Mouse (Mus musculus): ENCODE data around the gene Gpx5.
A peak's percentile ranks its signal among the peaks of the same experiment; 100 is the strongest.

Gene Gpx5

GRCm38 (mm10) chr13:21292631-21293030, at the start of gene Gpx5:
Gpx5 (minus strand) TSS chr13:21292731.
- DNase-seq = no peak

- no peak for DNase-seq
Observed at GRCm38 (mm10) chr13:21327424-21327823, 34.9 kb upstream of the Gpx5 start.

GRCm38 (mm10) chr13:21326657-21327211, 34.2 kb upstream of the Gpx5 start:
- DNase-seq = peak; percentile 83 to 94

- peak in 1 of 2 experiments; percentile 6 for DNase-seq
Observed at GRCm38 (mm10) chr13:21326191-21326590, 33.7 kb upstream of the Gpx5 start.

DNA sequence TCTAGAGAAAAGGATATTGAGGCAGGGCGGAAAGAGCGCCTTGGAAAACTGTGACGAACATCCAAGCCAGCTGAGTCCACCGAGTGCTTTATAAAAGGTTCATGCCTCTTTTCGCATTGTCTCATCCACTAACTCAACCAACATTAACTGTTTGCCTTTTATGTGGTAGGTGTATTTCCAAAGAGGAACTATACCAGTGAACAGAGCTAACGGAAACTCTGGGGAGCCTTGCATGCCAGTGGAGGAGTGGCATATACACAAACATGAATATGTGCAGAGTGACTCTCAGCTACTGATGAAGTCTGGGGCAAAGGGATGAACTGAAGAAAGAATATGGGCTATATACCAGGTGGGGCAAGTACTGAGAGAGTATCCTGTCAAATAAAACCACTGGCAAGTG, 30.9 kb upstream of the Gpx5 start:
- DNase-seq = no peak

DNA sequence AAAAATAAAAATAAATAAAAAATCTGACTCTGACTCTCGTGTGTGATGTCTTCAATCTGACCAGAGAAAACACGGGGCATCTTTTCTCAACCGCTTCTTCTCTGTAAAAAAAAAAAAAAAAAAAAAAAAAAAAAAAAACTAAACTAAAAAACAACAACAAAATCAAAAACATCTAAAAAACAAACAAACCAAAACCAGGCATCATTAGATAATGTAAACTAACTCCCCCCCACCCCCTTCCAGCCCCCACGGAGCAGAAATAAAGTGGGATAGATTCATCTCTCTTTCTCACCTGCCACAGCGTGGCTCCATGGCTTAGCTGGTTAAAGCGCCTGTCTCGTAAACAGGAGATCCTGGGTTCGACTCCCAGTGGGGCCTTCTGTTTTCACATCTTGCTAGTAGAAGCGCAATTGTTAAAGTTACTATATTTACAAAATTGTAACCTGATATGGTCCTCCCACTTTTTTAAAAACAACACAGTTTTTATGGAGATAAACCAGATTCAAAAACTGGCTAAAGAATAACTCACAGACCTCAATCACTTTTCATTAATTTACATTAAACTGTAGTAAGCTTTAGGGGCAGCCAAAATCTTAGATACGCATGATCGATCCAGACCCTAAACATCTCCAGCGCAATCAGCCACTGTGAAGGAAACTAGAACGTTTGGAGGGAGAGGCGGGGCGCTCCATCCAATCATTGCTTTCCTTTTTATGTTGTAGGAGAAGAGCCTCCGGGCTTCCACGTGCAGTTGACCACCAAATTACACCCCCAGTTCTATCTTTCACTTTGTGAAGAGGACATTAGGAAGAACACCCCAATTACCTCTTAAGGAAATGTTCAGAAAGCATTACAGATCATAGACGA, 30.2 kb upstream of the Gpx5 start:
- DNase-seq = no peak

DNA sequence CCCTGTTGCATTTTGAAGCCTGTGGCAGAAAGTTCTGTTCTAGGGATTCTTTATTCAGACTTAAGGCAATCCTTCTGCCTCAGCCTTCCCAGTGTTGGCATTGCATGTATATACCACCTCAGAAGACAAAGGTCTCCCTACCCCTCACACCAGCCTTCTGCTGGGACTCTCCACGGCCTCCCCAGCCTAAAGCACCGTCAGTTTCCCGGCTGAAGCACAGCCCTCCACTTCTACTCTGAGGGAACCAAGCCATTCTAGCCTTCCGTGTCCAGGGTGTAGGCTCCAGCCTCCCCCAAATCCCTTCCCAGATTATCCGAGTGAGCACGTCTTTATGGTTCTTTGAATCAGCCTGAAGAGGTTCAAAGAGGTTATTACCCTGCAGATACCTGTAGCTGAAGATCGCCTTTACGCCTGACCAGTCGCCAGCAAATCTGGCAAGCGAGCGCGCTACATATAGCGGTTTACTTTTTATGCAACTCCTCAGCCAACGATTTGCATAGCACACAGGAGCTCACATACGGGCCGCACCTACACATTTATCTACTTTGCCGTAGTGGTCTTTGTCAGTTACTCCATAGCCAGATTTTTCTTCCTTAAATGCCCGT, 29.5 kb upstream of the Gpx5 start:
- DNase-seq = no peak

- no peak for DNase-seq
Observed at GRCm38 (mm10) chr13:21320262-21320661, 27.7 kb upstream of the Gpx5 start.

DNA sequence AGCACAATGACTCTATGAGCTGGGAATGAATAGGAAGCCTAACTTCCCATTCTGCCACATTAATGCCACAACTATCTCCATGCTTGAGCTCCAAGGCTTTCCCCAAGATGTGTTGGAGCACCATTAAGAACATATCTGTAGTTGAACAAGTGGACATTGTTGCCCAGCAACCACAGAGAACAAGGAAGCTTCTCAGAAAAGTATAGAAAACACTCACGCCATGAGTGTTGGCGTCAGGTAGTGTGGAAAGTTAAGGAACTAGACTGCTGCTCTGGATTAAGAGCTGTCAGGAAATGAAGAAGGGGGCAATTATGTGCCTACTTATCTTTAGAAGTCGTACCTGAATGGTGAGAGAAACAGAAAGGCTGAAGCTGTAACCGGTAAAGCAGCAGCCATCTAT, 21.4 kb upstream of the Gpx5 start:
- no peak for DNase-seq

GRCm38 (mm10) chr13:21312854-21313253, 20.3 kb upstream of the Gpx5 start:
- DNase-seq = no peak

DNA sequence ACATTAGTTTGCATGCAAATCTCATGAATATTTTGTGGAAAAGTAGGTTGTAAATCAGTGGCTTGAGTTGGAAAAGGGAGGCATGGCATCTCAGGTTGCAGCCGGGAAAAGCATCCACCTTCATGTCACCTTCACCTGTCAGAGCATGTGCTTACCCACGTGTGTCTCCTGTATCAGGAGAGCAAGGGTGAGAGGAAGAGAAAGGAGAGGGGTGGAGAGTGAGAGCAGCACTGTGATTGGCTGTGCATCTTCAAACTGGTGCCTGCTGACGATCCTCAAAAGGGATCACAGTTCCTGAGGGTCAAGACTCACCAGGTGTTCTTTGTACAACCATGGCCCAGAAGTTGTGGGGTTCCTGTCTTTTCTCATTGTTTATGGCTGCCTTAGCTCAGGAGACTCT, 19.4 kb upstream of the Gpx5 start, which contains the start of gene Gpx6:
Gene Gpx6 (plus strand): TSS at position 200 of the 400 bp plus-strand sequence.
- DNase-seq = peak; percentile 23 to 25

- DNase-seq = no peak
Observed at GRCm38 (mm10) chr13:21309788-21310187, 17.3 kb upstream of the Gpx5 start.

DNA sequence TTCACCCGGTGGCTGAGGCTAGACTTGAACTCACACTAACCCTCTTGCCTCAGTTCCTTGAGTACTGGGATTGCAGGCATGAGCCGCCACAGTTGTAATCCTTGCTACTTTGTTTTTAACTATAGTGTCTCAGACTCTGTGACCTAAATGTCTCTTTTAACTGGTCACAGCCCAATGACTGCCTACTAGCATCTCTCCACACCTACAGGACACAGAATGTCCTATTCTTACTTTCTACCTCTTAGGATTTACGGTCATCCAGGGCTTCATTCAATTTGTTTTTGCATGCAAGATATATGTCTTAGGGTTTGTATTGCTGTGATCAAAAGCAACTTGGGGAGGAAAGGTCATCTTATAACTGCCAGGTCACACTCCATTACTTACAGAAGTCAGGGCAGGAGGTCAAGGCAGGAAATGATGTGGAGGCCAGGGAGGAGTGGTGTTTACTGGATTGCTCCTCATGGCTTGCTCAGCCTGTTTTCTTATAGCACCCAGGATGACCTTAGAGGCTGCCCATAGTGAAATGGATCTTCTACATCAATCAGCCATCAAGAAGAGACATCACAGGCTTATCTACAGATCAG, 12.0 kb upstream of the Gpx5 start:
- DNase-seq = no peak

DNA sequence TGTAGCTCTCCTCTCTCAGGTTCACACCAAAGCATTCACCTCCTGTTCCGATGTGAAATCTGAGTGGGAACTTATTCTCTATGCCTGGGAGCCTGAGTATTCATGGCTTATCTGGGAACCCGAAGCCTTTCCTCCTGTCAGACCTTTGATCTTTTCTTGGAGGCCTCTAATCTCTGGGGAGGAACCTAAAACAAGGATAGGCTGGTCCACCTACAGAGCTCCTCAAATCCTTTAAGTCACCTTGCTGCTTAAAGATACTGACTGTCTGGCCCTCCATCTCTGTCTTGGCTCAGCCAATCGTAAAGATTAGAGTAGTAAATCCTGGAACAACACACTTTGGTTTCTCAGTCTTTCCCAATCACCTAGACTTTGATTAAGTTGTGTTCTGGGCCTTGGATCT, 6.0 kb upstream of the Gpx5 start:
- DNase-seq = no peak

- peak; percentile 79 for DNase-seq
Observed at GRCm38 (mm10) chr13:21279559-21279958, 13.0 kb downstream of the Gpx5 start.

DNA sequence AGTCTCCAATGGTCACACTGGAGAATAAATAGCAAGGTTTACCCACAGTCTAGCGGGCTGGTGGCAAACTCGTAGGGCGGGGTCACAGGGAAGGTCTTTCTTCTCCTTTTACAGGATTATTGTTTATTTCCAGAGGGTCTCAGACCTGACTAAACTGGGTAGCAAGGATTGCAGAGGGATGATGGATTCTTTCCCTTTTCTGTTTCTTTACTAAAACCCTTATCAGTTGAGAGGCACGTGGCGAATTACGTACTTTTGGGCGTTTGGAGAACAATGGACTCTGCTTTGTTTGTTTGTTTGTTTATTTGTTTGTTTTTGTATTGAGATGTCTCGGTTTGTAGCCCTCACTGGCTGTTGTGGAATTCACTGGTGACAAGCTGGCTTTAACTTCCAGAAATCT, 13.5 kb downstream of the Gpx5 start:
- DNase-seq = no peak

DNA sequence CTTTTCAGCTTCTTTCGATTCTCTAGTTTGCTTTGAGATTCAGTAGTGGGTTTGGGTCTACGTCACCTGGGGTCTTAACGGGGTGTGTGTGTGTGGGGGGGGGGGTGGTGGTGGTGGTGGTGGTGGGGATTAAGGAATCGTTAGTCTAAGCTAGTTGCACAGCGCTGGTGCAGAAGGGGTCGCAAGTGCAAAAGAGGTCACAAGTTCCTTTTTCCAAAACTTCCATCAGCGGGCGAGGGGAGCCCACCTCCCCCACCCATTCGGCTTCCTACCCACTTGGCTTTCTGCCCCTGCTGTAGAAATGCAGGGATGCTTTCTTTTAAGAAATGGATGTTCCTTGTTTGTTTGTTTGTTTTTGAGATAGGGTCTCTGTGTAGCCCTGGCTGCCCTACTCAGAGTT, 16.0 kb downstream of the Gpx5 start:
- no peak for DNase-seq

- DNase-seq = peak; percentile 68 to 77
Observed at GRCm38 (mm10) chr13:21275815-21276550, 16.5 kb downstream of the Gpx5 start.

DNA sequence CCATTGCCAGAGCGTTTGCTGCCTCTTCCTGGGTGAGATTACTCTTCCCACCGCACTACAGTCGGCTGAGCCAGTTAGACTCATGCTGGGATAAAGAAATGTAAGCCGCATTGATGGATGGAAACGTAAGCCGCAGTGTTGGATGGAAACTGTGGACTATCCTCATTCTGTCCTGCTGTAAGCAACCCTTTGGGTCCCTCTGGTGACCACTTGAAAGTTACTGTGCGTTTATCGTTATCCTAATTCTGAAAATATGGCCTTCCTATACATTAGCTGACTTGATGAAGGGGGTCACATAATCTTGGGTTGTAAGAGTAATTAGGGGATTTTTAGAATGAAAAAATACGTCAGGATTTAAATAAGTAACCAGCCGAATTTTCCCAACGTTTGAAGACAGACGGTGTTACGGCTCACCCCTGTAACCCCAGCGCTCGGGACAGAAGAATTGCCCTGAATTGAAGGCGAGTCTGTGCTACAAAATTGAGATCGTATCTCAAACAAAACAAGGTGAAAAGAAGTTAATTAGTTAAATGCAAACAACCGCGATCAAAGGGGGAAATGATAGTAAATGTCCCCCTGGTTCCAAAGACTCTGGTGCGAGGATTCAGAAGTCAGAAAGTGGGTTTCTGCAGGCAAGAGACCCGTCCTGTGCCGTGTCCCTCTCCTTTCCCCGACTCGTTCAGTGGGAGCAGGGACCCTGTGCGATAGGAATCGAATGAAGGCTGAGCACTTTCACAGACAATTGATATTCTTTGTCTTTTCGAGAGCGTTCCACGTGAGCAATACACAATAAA, 17.3 kb downstream of the Gpx5 start:
- no peak for DNase-seq

DNA sequence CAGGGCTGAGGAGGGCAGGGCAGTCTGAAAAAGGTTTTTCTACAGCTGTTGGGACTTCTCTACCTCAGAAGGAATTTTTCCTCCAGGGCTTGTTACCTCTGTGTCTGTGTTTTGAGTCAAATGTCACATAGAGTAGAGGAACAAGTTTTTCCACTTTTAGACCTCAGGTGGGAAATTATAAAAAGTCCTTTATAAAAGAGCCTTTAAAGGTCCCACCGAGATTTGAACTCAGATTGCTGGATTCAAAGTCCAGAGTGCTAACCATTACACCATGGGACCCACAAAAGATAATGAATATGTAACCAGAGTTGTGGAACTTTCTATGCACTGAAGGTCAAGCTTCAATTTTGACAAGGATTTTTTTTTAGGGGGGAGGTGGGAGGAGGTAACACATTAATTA, 24.3 kb downstream of the Gpx5 start:
- DNase-seq = no peak

DNA sequence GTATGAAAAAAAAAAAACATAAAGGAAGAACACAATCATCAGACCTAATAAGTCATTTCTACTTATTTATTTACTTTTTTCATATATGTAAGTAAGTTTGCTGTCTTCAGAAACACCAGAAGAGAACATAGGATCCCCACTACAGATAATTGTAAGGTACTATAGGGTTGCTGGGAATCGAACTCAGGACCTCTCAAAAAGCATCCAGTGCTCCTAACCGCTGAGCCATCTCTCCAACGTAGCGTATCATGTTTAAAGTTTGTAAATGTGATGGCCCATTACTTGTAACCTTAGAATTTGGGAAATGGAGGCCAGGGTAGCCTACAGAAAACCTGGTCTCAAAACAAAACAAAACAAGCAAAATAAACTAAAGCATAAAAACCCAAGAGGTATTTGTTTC, 25.0 kb downstream of the Gpx5 start:
- no peak for DNase-seq

DNA sequence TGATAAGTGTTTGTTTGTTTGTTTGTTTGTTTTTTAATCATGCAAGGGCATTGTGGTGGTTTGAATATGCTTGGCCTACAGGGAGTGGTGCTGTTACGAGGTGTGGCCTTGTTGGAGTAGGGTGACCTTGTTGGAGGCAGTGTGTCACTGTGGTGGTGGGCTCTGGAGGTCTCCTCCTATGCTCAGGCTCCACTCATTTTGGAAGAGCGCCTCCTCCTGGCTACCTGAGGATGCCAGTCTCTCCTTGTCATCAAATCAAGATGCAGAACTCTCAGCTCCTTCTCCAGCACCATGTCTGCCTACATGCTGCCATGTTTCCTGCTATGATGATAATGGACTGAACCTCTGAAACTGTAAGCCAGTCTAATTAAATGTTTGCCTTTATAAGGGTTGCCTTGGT, 26.8 kb downstream of the Gpx5 start:
- no peak for DNase-seq

Data from kidney, postnatal 36 days (tissue).